Mouse (Mus musculus): ENCODE data around the gene Gm28308.

DNA sequence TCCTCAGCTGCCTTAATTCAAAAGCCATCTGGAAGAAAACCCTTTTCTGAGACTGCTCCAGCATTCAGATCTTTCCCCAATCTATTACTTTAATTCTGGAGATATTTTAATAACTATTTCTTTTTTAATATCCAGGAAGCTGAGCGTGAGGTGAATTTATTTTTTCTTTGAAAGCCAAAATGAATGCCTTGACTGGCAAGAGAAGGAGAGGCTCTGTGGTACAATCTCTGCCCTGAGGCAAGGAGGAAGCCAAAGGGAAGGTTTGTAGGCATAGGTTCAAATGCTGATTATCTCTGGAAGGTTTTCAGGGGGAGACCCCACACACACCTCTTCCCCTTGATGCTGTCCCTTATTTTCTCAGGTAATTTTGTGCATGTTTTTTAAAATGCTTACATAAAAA, 46.0 kb downstream of the Gm28308 start:
- TF ChIP-seq CTCF (IDR thresholded peaks at IDR 0.05) (no peak), EP300 (IDR thresholded peaks at IDR 0.05) (no peak)

All from lung, postnatal 0 days (tissue).